Mouse (Mus musculus): ENCODE measurements at regions not wholly inside any gene's neighbourhood (a gene's known extent, or its start where the extent isn't known, plus 50 kb on each side); places are given as distances from the start of the nearest gene placed in this dataset.

DNA sequence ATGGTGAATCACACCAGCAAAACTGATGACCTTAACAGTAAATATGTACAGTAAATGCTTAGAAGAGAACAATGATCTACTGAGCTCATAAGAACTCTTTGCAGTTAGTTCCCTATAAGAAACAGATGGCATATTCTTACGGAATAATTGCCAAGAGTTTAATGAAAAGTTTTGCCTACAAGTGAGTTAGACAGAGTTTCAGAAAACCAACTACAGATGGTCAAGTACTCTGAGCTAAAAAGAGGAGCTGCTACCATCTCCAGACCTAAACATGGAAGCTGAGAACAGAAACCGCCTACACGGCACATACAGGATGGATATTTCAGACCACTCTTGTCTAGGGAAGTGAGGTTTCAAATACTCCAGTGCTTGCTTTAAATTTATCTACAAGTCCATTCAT, 293.1 kb downstream of the Gm7489 start:
- Histone ChIP-seq H3K9me3 (ENCODE audit: control insufficient read depth, low read length) (no peaks in the 10 kb centered on the region), H3K4me3 (ENCODE audit: low read depth, low read length) (no peak overlapping the region), H3K27me3 (ENCODE audit: control insufficient read depth, insufficient read depth, low read length) (no peaks in the 10 kb centered on the region), H3K4me2 (ENCODE audit: low read depth, low read length) (no peak overlapping the region), H3K4me1 (ENCODE audit: control insufficient read depth, insufficient read depth, low read length) (no peaks in the 10 kb centered on the region), H3K27ac (ENCODE audit: low read depth, low read length) (no peak overlapping the region), H3K9ac (replicated peaks; ENCODE audit: low read depth, low read length) (no peak overlapping the region), H3K36me3 (ENCODE audit: control insufficient read depth, insufficient read depth, low read length) (no peaks in the 10 kb centered on the region)
- no peak for ATAC-seq (ENCODE audit: low read depth)
- 94% methylated on average over 3 of the region's 3 CpGs for WGBS
